Mouse (Mus musculus) mammary gland, adult 2 months (tissue): ENCODE results near the gene Abcc6. TPM values are rescaled to one million over a fixed set of nuclear protein-coding genes. Genes with fewer than 3 reads are reported as not detected.

Experiments
- polyA plus RNA-seq: library from polyadenylated mRNA; depleted of rRNA; stranded (reverse); fragments of >200 nt; gene quantifications from 2 replicates; pipeline ENCODE4 v1.2.3, GENCODE M21; 2012; ENCODE audit warnings: low replicate concordance; rRNA removed

Gene Abcc6
- polyA plus RNA-seq: 0.24 and 0.51 TPM in 2 replicates

GRCm38 (mm10) chr7:46030145-46030488 lies at the start of gene Abcc6:
TSS of gene Abcc6 (minus strand) at chr7:46030302.

GRCm38 (mm10) chr7:46033109-46033869 lies 3.2 kb upstream of the Abcc6 start, which contains the start of gene Nomo1:
TSS of gene Nomo1 (plus strand) at chr7:46033698.

GRCm38 (mm10) chr7:45923762-45924428 lies 106.2 kb downstream of the Abcc6 start, which contains the start of gene Ccdc114:
TSS of gene Ccdc114 (plus strand) at chr7:45924072.

GRCm38 (mm10) chr7:45921242-45921621 lies 108.9 kb downstream of the Abcc6 start, which contains the start of gene Emp3:
TSS of gene Emp3 (minus strand) at chr7:45921404.

Other genes with a start within 250 kb of the Abcc6 start
- gene Lmtk3, start 246.6 kb downstream of the Abcc6 start, polyA plus RNA-seq: 3.9 and 7.3 TPM in 2 replicates
- gene Sult2b1, start 245.6 kb downstream of the Abcc6 start, polyA plus RNA-seq: 2.4 and 4.2 TPM in 2 replicates
- 30.1 and 42.3 TPM in 2 replicates for gene Cyth2, start 215.7 kb downstream of the Abcc6 start, polyA plus RNA-seq
- 4.8 and 9.6 TPM in 2 replicates for gene Kcnj14, start 205.5 kb downstream of the Abcc6 start, polyA plus RNA-seq
- 14.9 and 20.4 TPM in 2 replicates for gene Grwd1, start 199.4 kb downstream of the Abcc6 start, polyA plus RNA-seq
- gene Kdelr1, start 157.5 kb downstream of the Abcc6 start, polyA plus RNA-seq: 193 and 506 TPM in 2 replicates
- 1.3 and 3.6 TPM in 2 replicates for gene Grin2d, start 151.9 kb downstream of the Abcc6 start, polyA plus RNA-seq
- 0.26 TPM in 1 of 2 replicates, not detected in the other for gene Syngr4, start 133.6 kb downstream of the Abcc6 start, polyA plus RNA-seq
- 138 and 156 TPM in 2 replicates for gene Tmem143, start 133.4 kb downstream of the Abcc6 start, polyA plus RNA-seq
- 335 and 341 TPM in 2 replicates for gene Emp3, start 108.9 kb downstream of the Abcc6 start, polyA plus RNA-seq
- gene Ccdc114, start 106.2 kb downstream of the Abcc6 start, polyA plus RNA-seq: 2.7 and 4.8 TPM in 2 replicates
- 30.0 and 41.1 TPM in 2 replicates for gene Nomo1, start 3.4 kb upstream of the Abcc6 start, polyA plus RNA-seq
- gene Kcnj11, start 70.5 kb upstream of the Abcc6 start, polyA plus RNA-seq: 5.0 and 56.5 TPM in 2 replicates
- gene Abcc8, start 149.7 kb upstream of the Abcc6 start, polyA plus RNA-seq: 4.7 and 7.1 TPM in 2 replicates
- 0.30 TPM in 1 of 2 replicates, not detected in the other for gene Ush1c, start 208.2 kb upstream of the Abcc6 start, polyA plus RNA-seq
- gene Otog, start 210.7 kb upstream of the Abcc6 start, polyA plus RNA-seq: not detected in 2 replicates